Mouse (Mus musculus) layer of hippocampus, adult 9-11 months (tissue): ENCODE data around the gene Aff1.

Experiments used
- DNase-seq: peaks from one replicate; pipeline ENCODE4 v3.0.0; 2022

The Aff1 gene

GRCm38 (mm10) chr5:103846609-103847008, 154.4 kb downstream of the Aff1 start:
- DNase-seq, result no peak

- DNase-seq, result no peak
Observed at GRCm38 (mm10) chr5:103848546-103848945, 156.4 kb downstream of the Aff1 start.

GRCm38 (mm10) chr5:103852756-103853549, 160.8 kb downstream of the Aff1 start:
- DNase-seq, result no peak

GRCm38 (mm10) chr5:103854041-103854806, 162.1 kb downstream of the Aff1 start:
- peak; percentile 72 for DNase-seq

- DNase-seq, result no peak
Observed at GRCm38 (mm10) chr5:103854807-103855194, 162.6 kb downstream of the Aff1 start.

- no peak for DNase-seq
Observed at GRCm38 (mm10) chr5:103855483-103856211, 163.5 kb downstream of the Aff1 start.

GRCm38 (mm10) chr5:103856286-103857009, 164.3 kb downstream of the Aff1 start:
- DNase-seq, result no peak

- peak; percentile 34 for DNase-seq
Observed at GRCm38 (mm10) chr5:103857151-103857550, 165.0 kb downstream of the Aff1 start.

GRCm38 (mm10) chr5:103860622-103861021, 168.4 kb downstream of the Aff1 start:
- no peak for DNase-seq

GRCm38 (mm10) chr5:103863759-103864158, 171.6 kb downstream of the Aff1 start:
- no peak for DNase-seq

- DNase-seq, result no peak
Observed at GRCm38 (mm10) chr5:103889766-103890165, 197.6 kb downstream of the Aff1 start.

GRCm38 (mm10) chr5:103898310-103898709, 206.1 kb downstream of the Aff1 start:
- DNase-seq, result no peak
